Comparison of ENCODE assay signal across 23 mouse cellular contexts in the genomic region with DNA sequence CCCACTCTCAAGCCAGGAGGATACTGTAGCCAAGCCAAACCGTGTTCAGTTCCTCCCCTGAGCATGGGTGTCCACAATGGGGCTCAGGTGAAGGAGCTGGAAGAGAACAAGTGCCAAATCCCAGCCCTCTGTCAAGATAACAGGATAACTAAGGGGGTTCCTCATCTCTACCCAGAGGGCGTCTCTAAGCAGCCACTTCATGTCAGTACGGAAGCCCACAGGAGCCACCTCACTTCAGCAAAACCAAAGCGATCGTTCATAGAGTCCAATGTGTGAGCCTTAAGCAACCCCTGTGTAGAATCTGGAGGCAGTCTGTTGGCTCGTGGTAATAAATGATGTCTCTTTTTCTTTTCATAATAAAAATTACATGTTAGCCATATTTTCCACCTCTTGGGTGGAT. TPM values are rescaled to one million over a fixed set of nuclear protein-coding genes. Genes with fewer than 3 reads are reported as not detected.
A peak's percentile ranks its signal among the peaks of the same experiment; 100 is the strongest.
DNase-seq lines count a peak whose midpoint lies in the region; TF ChIP-seq lines count a peak whose summit lies in the region.
"Had no signal": no experiment of that assay in that cellular context is flagged by ENCODE, and none has a peak within 500 bp of the region (broad histone marks: within the 10 kb centered on the region; RNA-seq: fewer than 3 reads in every experiment).

No protein-coding gene starts in this region.

- TF ChIP-seq RAD21 in MEL (IDR thresholded peaks at IDR 0.05; ENCODE audit: low read depth, low read length) = no peak

- no peaks in the 10 kb centered on the region for H3K36me3 ChIP-seq in testis, adult 2 months (ENCODE audit: control insufficient read depth, insufficient read depth, low read length)
- peaks cover 75% of the 10 kb centered on the region for H3K36me3 ChIP-seq in E14TG2a.4 (ENCODE audit: insufficient read depth, low read length)
- H3K36me3 ChIP-seq in MEL (ENCODE audit: control insufficient read depth in 1 of 2, insufficient read depth in 2 of 2, low read length in 2 of 2) = no peaks in the 10 kb centered on the region; a peak in 2 of 4 replicates
- H3K36me3 ChIP-seq: G1E had no signal

- no peak for DNase-seq in testis, postnatal 14 days (ENCODE audit: low spot score)
- DNase-seq in MEL (ENCODE audit: low read depth, low spot score) = peak; percentile 78
- DNase-seq in MEL-GATA-1-ER (ENCODE audit: extremely low read depth, low read depth) = peak; percentile 82
- no peak for DNase-seq in B cell, adult 2 months
- DNase-seq in gastrocnemius, adult 18-20 months (ENCODE audit: low spot score) = no peak
- DNase-seq in spleen, postnatal 10 days (ENCODE audit: low spot score in 2 of 2) = no peak
- DNase-seq: adrenal gland, adult 2 months; adrenal gland, adult 8-10 months; adrenal gland, postnatal 10 days; adrenal gland, postnatal 14 days; adrenal gland, postnatal 25 days; adrenal gland, postnatal 36 days; cerebellum, adult 11 months; cerebellum, adult 11-12 months; cerebellum, adult 18-20 months; cerebellum, adult 2 months; cerebellum, adult 8-10 months; cerebellum, adult 9-10 months had no signal

- TF ChIP-seq CTCF in testis, adult 2 months (IDR thresholded peaks at IDR 0.05; ENCODE audit: control insufficient read depth, insufficient read depth, insufficient replicate concordance, low read depth, low read length) = no peak
- no peak for TF ChIP-seq CTCF in E14TG2a.4 (conservative IDR thresholded peaks at IDR 0.05; ENCODE audit: low read length)
- no peak for TF ChIP-seq CTCF in MEL (IDR thresholded peaks at IDR 0.05 in 2 of 3, conservative IDR thresholded peaks at IDR 0.05 in 1 of 3; ENCODE audit: control insufficient read depth in 1 of 3, insufficient read depth in 1 of 3, low read depth in 2 of 3, low read length in 3 of 3, poor library complexity in 1 of 3, severe bottlenecking in 1 of 3)

- H3K27me3 ChIP-seq in testis, adult 2 months (ENCODE audit: control insufficient read depth, insufficient read depth, low read length) = no peaks in the 10 kb centered on the region
- H3K27me3 ChIP-seq in E14TG2a.4 (ENCODE audit: insufficient read depth, low read length) (no peaks in the 10 kb centered on the region), MEL (ENCODE audit: control insufficient read depth in 1 of 2, insufficient read depth in 2 of 2, low read length in 2 of 2) (no peaks in the 10 kb centered on the region)
- H3K27me3 ChIP-seq: CH12.LX, Patski had no signal

- H3K9me3 ChIP-seq in E14TG2a.4 (ENCODE audit: low read length) (no peaks in the 10 kb centered on the region), MEL (replicated peaks; ENCODE audit: insufficient read depth, low read length) (no peaks in the 10 kb centered on the region)
- H3K9me3 ChIP-seq: G1E had no signal

- peak overlapping the region; percentile 74 for H3K9ac ChIP-seq in MEL (ENCODE audit: control insufficient read depth, low read depth, low read length, poor library complexity, severe bottlenecking)

- H3K4me1 ChIP-seq in testis, adult 2 months (ENCODE audit: control insufficient read depth, insufficient read depth, low read length) = peaks cover 21% of the 10 kb centered on the region
- peaks cover 51% of the 10 kb centered on the region for H3K4me1 ChIP-seq in E14TG2a.4 (replicated peaks; ENCODE audit: low read depth, low read length)
- peaks cover 2 to 9% of the 10 kb centered on the region in 2 experiments; a peak in 2 of 4 replicates for H3K4me1 ChIP-seq in MEL (ENCODE audit: control insufficient read depth in 1 of 2, insufficient read depth in 2 of 2, low read length in 2 of 2)

- no peak overlapping the region for H3K27ac ChIP-seq in testis, adult 2 months (ENCODE audit: control insufficient read depth, insufficient read depth, low read depth, low read length)
- H3K27ac ChIP-seq in MEL (ENCODE audit: control insufficient read depth, low read depth, low read length) = peak overlapping the region; percentile 72; the same call in 1 of the 2 replicates

- peaks cover 1% of the 10 kb centered on the region; the same call in 1 of the 2 replicates for H3K79me2 ChIP-seq in MEL (ENCODE audit: control insufficient read depth, insufficient read depth, low read length, poor library complexity)

- TF ChIP-seq EP300 in MEL (IDR thresholded peaks at IDR 0.05; ENCODE audit: low read depth in 1 of 2, low read length in 2 of 2) = no peak

- no peak for TF ChIP-seq POLR2A in testis, adult 2 months (IDR thresholded peaks at IDR 0.05; ENCODE audit: control insufficient read depth, low read depth, low read length)
- TF ChIP-seq POLR2A in MEL (IDR thresholded peaks at IDR 0.05; ENCODE audit: control insufficient read depth in 1 of 2, insufficient read depth in 1 of 2, low read depth in 1 of 2, low read length in 2 of 2, poor library complexity in 1 of 2) = no peak

- H3K4me3 ChIP-seq in testis, adult 2 months (ENCODE audit: control insufficient read depth, low read depth, low read length) = peak overlapping the region; percentile 87
- H3K4me3 ChIP-seq in E14TG2a.4 (replicated peaks; ENCODE audit: low read length) = peak overlapping the region; percentile 61
- peak overlapping the region; percentile 66 to 87 for H3K4me3 ChIP-seq in MEL (ENCODE audit: control insufficient read depth in 1 of 2, insufficient read depth in 1 of 2, low read depth in 2 of 2, low read length in 2 of 2)

TF ChIP-seq in MEL, 35 proteins besides CTCF, POLR2A, EP300 and RAD21:
- no peak for TF ChIP-seq MAZ (IDR thresholded peaks at IDR 0.05; ENCODE audit: low read depth, low read length)
- TF ChIP-seq MAFK (IDR thresholded peaks at IDR 0.05; ENCODE audit: borderline replicate concordance, low read depth, low read length) = no peak
- TF ChIP-seq HCFC1 (IDR thresholded peaks at IDR 0.05; ENCODE audit: low read depth, low read length) = peak; percentile 54; the same call in 1 of the 2 replicates
- TF ChIP-seq TBP (IDR thresholded peaks at IDR 0.05; ENCODE audit: low read depth, low read length) = no peak
- peak; percentile 43; the same call in 1 of the 2 replicates for TF ChIP-seq GATA1 (IDR thresholded peaks at IDR 0.05; ENCODE audit: low read depth, low read length)
- TF ChIP-seq MXI1 (IDR thresholded peaks at IDR 0.05; ENCODE audit: low read depth, low read length) = no peak
- no peak for TF ChIP-seq ZNF384 (IDR thresholded peaks at IDR 0.05; ENCODE audit: low read depth, low read length)

RNA-seq across cellular contexts. Expression of a gene that starts 38.5 kb away (rescaled TPM):
- 33.5 and 33.9 TPM in 2 replicates for polyA plus RNA-seq in testis, adult 2 months (2012; rRNA removed)
- total RNA-seq in MEL (2012; rRNA removed) = 16.5 and 19.3 TPM in 2 replicates
- polyA plus RNA-seq in MEL (2012; ENCODE audit: insufficient read depth in 1 of 2, insufficient read length in 2 of 2, low read depth in 1 of 2, low replicate concordance in 2 of 2, missing spikeins in 1 of 2) = 10 to 100 TPM in 1 of 2 experiments, not detected in 1; 19.5 TPM
- total RNA-seq in gastrocnemius, adult 18-20 months (2021) = 10 to 100 TPM in 1 of 2 experiments, 1 to 10 TPM in 1; 9.6 to 12.5 TPM

Comparison
In these comparisons a context has a peak if more than half of its experiments do, and no peak if none do; other contexts are left out.
1. DNase-seq: peak in MEL (single experiment) and MEL-GATA-1-ER (single experiment); none in testis, postnatal 14 days (single experiment), B cell, adult 2 months (0 of 2), gastrocnemius, adult 18-20 months (single experiment) and spleen, postnatal 10 days (0 of 2).
2. Peak in every context shown above with its lines, with median percentiles within 50 percentile points of each other: H3K4me3 ChIP-seq.